Mouse (Mus musculus): ENCODE data around the gene Stim2. TPM values are rescaled to one million over a fixed set of nuclear protein-coding genes. Genes with fewer than 3 reads are reported as not detected.
A peak's percentile ranks its signal among the peaks of the same experiment; 100 is the strongest.

Gene Stim2
- polyA plus RNA-seq, 1 experiment, result 23.6 TPM

DNA sequence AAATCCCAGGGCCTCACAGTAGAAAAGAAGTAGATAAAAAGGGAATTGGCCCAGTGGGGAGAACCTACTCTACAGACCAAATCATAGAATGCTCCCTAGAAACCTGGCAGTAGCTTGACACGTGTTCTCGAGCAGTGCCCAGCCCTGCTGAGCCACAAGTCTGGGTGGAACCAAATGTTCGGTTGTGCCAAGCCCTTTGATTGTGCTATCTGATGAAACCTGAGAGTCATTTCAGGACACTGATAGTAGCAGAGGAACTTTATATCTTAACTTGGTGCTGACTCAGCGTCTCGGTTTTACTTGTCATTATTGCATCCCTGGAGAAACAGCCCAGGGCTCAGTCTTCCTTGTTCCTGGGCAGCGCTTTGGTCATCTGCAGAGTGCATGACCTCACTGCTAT lies 61.7 kb downstream of the Stim2 start:
- Histone ChIP-seq H3K4me3 (no peak overlapping the region), H3K36me3 (ENCODE audit: control insufficient read depth, insufficient read depth) (peaks cover 9% of the 10 kb centered on the region), H3K4me2 (ENCODE audit: low read depth) (no peak overlapping the region), H3K27me3 (ENCODE audit: control insufficient read depth, insufficient read depth, insufficient read length) (no peaks in the 10 kb centered on the region), H3ac (ENCODE audit: control insufficient read depth, insufficient read length) (no peak overlapping the region), H3K79me2 (ENCODE audit: control insufficient read depth, insufficient read depth) (peaks cover 81% of the 10 kb centered on the region)
- TF ChIP-seq MYOG (IDR thresholded peaks at IDR 0.05; ENCODE audit: control insufficient read depth in 1 of 3, insufficient read depth in 1 of 3, insufficient read length in 2 of 3, low read depth in 2 of 3) (peak in 1 of 3 experiments; percentile 13), TCF12 (IDR thresholded peaks at IDR 0.05; ENCODE audit: insufficient read depth, poor library complexity, severe bottlenecking) (no peak), POLR2A (IDR thresholded peaks at IDR 0.05; ENCODE audit: insufficient read length, low read depth) (no peak)

- H3ac ChIP-seq (ENCODE audit: control insufficient read depth, insufficient read length), result no peak overlapping the region
- H3K27me3 ChIP-seq (ENCODE audit: control insufficient read depth, insufficient read depth, insufficient read length), result no peaks in the 10 kb centered on the region
- peaks cover 77% of the 10 kb centered on the region for H3K79me2 ChIP-seq (ENCODE audit: control insufficient read depth, insufficient read depth)
- TF ChIP-seq MAX (IDR thresholded peaks at IDR 0.05; ENCODE audit: low read depth), result no peak
- no peak for TF ChIP-seq SRF (IDR thresholded peaks at IDR 0.05; ENCODE audit: control insufficient read depth, insufficient read length, low read depth)
- TF ChIP-seq E2F4 (IDR thresholded peaks at IDR 0.05; ENCODE audit: insufficient read depth), result no peak
- TF ChIP-seq MYOG (IDR thresholded peaks at IDR 0.05; ENCODE audit: control insufficient read depth in 1 of 3, insufficient read depth in 1 of 3, insufficient read length in 2 of 3, low read depth in 2 of 3), result no peak
- TF ChIP-seq TCF12 (IDR thresholded peaks at IDR 0.05; ENCODE audit: insufficient read depth, poor library complexity, severe bottlenecking), result no peak
- TF ChIP-seq REST (IDR thresholded peaks at IDR 0.05; ENCODE audit: insufficient read depth, insufficient read length), result no peak
- TF ChIP-seq TCF3 (IDR thresholded peaks at IDR 0.05; ENCODE audit: insufficient read length, low read depth), result no peak
- no peak for TF ChIP-seq POLR2A (IDR thresholded peaks at IDR 0.05; ENCODE audit: insufficient read length, low read depth)
- no peak for TF ChIP-seq POLR2AphosphoS2 (IDR thresholded peaks at IDR 0.05; ENCODE audit: insufficient read length, low read depth)
- no peak for TF ChIP-seq USF1 (IDR thresholded peaks at IDR 0.05; ENCODE audit: low read depth)
- no peak for TF ChIP-seq MYOD1 (IDR thresholded peaks at IDR 0.05; ENCODE audit: control insufficient read depth in 1 of 3, insufficient read length in 2 of 3, low read depth in 2 of 3)
- no peak for TF ChIP-seq CEBPB (IDR thresholded peaks at IDR 0.05; ENCODE audit: insufficient read depth, poor library complexity, severe bottlenecking)
- H3K4me2 ChIP-seq (ENCODE audit: low read depth), result no peak overlapping the region
- H3K36me3 ChIP-seq (ENCODE audit: control insufficient read depth, insufficient read depth), result no peaks in the 10 kb centered on the region
- H3K4me3 ChIP-seq, result no peak overlapping the region
Measured at GRCm38 (mm10) chr5:54062079-54062478, 63.8 kb downstream of the Stim2 start.

- H3K4me3 ChIP-seq, result no peak overlapping the region
- no peak overlapping the region for H3K4me2 ChIP-seq (ENCODE audit: low read depth)
- no peak for TF ChIP-seq TCF3 (IDR thresholded peaks at IDR 0.05; ENCODE audit: insufficient read length, low read depth)
- TF ChIP-seq MYOG (IDR thresholded peaks at IDR 0.05; ENCODE audit: control insufficient read depth in 1 of 3, insufficient read depth in 1 of 3, insufficient read length in 2 of 3, low read depth in 2 of 3), result no peak
- TF ChIP-seq TCF12 (IDR thresholded peaks at IDR 0.05; ENCODE audit: insufficient read depth, poor library complexity, severe bottlenecking), result no peak
- TF ChIP-seq MAX (IDR thresholded peaks at IDR 0.05; ENCODE audit: low read depth), result no peak
- no peak for TF ChIP-seq CEBPB (IDR thresholded peaks at IDR 0.05; ENCODE audit: insufficient read depth, poor library complexity, severe bottlenecking)
- no peak for TF ChIP-seq REST (IDR thresholded peaks at IDR 0.05; ENCODE audit: insufficient read depth, insufficient read length)
- TF ChIP-seq POLR2AphosphoS2 (IDR thresholded peaks at IDR 0.05; ENCODE audit: insufficient read length, low read depth), result no peak
- TF ChIP-seq POLR2A (IDR thresholded peaks at IDR 0.05; ENCODE audit: insufficient read length, low read depth), result no peak
- TF ChIP-seq USF1 (IDR thresholded peaks at IDR 0.05; ENCODE audit: low read depth), result no peak
- TF ChIP-seq SRF (IDR thresholded peaks at IDR 0.05; ENCODE audit: control insufficient read depth, insufficient read length, low read depth), result no peak
- no peak for TF ChIP-seq MYOD1 (IDR thresholded peaks at IDR 0.05; ENCODE audit: control insufficient read depth in 1 of 3, insufficient read length in 2 of 3, low read depth in 2 of 3)
- no peak for TF ChIP-seq E2F4 (IDR thresholded peaks at IDR 0.05; ENCODE audit: insufficient read depth)
- H3K36me3 ChIP-seq (ENCODE audit: control insufficient read depth, insufficient read depth), result no peaks in the 10 kb centered on the region
- H3K79me2 ChIP-seq (ENCODE audit: control insufficient read depth, insufficient read depth), result peaks cover 87% of the 10 kb centered on the region
- no peaks in the 10 kb centered on the region for H3K27me3 ChIP-seq (ENCODE audit: control insufficient read depth, insufficient read depth, insufficient read length)
- no peak overlapping the region for H3ac ChIP-seq (ENCODE audit: control insufficient read depth, insufficient read length)
Measured at GRCm38 (mm10) chr5:54067591-54067990, 69.3 kb downstream of the Stim2 start.

- Histone ChIP-seq H3K79me2 (ENCODE audit: control insufficient read depth, insufficient read depth) (peaks cover 82% of the 10 kb centered on the region), H3K4me3 (no peak overlapping the region), H3ac (ENCODE audit: control insufficient read depth, insufficient read length) (no peak overlapping the region), H3K4me2 (ENCODE audit: low read depth) (no peak overlapping the region), H3K36me3 (ENCODE audit: control insufficient read depth, insufficient read depth) (no peaks in the 10 kb centered on the region), H3K27me3 (ENCODE audit: control insufficient read depth, insufficient read depth, insufficient read length) (no peaks in the 10 kb centered on the region)
- TF ChIP-seq TCF12 (IDR thresholded peaks at IDR 0.05; ENCODE audit: insufficient read depth, poor library complexity, severe bottlenecking) (no peak), USF1 (IDR thresholded peaks at IDR 0.05; ENCODE audit: low read depth) (no peak), POLR2AphosphoS2 (IDR thresholded peaks at IDR 0.05; ENCODE audit: insufficient read length, low read depth) (no peak), REST (IDR thresholded peaks at IDR 0.05; ENCODE audit: insufficient read depth, insufficient read length) (no peak), CEBPB (IDR thresholded peaks at IDR 0.05; ENCODE audit: insufficient read depth, poor library complexity, severe bottlenecking) (no peak), POLR2A (IDR thresholded peaks at IDR 0.05; ENCODE audit: insufficient read length, low read depth) (no peak), MYOD1 (IDR thresholded peaks at IDR 0.05; ENCODE audit: control insufficient read depth in 1 of 3, insufficient read length in 2 of 3, low read depth in 2 of 3) (no peak), E2F4 (IDR thresholded peaks at IDR 0.05; ENCODE audit: insufficient read depth) (no peak), MYOG (IDR thresholded peaks at IDR 0.05; ENCODE audit: control insufficient read depth in 1 of 3, insufficient read depth in 1 of 3, insufficient read length in 2 of 3, low read depth in 2 of 3) (no peak), TCF3 (IDR thresholded peaks at IDR 0.05; ENCODE audit: insufficient read length, low read depth) (no peak)
Measured at GRCm38 (mm10) chr5:54070549-54070948, 72.2 kb downstream of the Stim2 start.

GRCm38 (mm10) chr5:54071288-54071687 lies 73.0 kb downstream of the Stim2 start:
- no peaks in the 10 kb centered on the region for H3K36me3 ChIP-seq (ENCODE audit: control insufficient read depth, insufficient read depth)
- peaks cover 78% of the 10 kb centered on the region for H3K79me2 ChIP-seq (ENCODE audit: control insufficient read depth, insufficient read depth)
- no peaks in the 10 kb centered on the region for H3K27me3 ChIP-seq (ENCODE audit: control insufficient read depth, insufficient read depth, insufficient read length)
- no peak for TF ChIP-seq USF1 (IDR thresholded peaks at IDR 0.05; ENCODE audit: low read depth)
- peak in 1 of 3 experiments; percentile 5 for TF ChIP-seq MYOD1 (IDR thresholded peaks at IDR 0.05; ENCODE audit: control insufficient read depth in 1 of 3, insufficient read length in 2 of 3, low read depth in 2 of 3)
- no peak overlapping the region for H3ac ChIP-seq (ENCODE audit: control insufficient read depth, insufficient read length)
- H3K4me3 ChIP-seq, result no peak overlapping the region
- H3K4me2 ChIP-seq (ENCODE audit: low read depth), result no peak overlapping the region

Measured in myocyte (in vitro differentiated cells).